Mouse (Mus musculus): ENCODE measurements at regions not wholly inside any gene's neighbourhood (a gene's known extent, or its start where the extent isn't known, plus 50 kb on each side); places are given as distances from the start of the nearest gene placed in this dataset.
"Not testable (repeated sequence)": the region's sequence is repeated elsewhere in the genome, so short reads cannot be mapped to it uniquely, and the experiment has no call there.

DNA sequence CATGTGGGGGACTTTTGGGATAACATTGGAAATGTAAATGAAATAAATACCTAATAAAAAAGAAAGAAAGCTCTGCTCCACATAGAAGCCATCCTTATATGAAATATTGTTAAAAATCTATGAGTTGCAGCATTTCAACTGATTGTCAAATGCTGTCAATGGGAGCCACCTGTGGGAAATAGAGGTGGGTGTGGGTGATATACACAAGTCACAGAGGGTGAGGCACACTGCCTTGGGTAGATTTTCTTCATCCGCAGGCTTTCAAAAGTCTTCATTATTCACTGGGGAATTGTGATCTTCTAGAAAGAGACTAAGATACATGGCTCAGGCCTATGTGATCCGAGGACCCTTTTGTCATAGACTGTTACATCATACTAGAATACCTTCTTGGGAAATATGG is 286.6 kb upstream of the Kcnh8 start:
- no peaks in the 10 kb centered on the region for H3K9me3 ChIP-seq (ENCODE audit: low read length)
- 95% methylated on average over 2 of the region's 2 CpGs for WGBS
- ATAC-seq (ENCODE audit: low FRiP score) (no peak), DNase-seq (ENCODE audit: low spot score) (no peak)
- no peak overlapping the region for H3K4me2 ChIP-seq (ENCODE audit: low read depth, low read length, poor library complexity, severe bottlenecking)
- H3K4me3 ChIP-seq (ENCODE audit: low read depth, low read length), result no peak overlapping the region
- no peak overlapping the region for H3K9ac ChIP-seq (replicated peaks; ENCODE audit: low read length, poor library complexity, severe bottlenecking)
- H3K4me1 ChIP-seq (ENCODE audit: insufficient read depth, low read length), result no peaks in the 10 kb centered on the region
- TF ChIP-seq CTCF (IDR thresholded peaks at IDR 0.05), result no peak
- no peak overlapping the region for H3K27ac ChIP-seq (ENCODE audit: low read depth, low read length)
- H3K36me3 ChIP-seq (ENCODE audit: insufficient read depth, low read length), result no peaks in the 10 kb centered on the region
- H3K27me3 ChIP-seq (ENCODE audit: insufficient read depth, low read length), result no peaks in the 10 kb centered on the region

DNA sequence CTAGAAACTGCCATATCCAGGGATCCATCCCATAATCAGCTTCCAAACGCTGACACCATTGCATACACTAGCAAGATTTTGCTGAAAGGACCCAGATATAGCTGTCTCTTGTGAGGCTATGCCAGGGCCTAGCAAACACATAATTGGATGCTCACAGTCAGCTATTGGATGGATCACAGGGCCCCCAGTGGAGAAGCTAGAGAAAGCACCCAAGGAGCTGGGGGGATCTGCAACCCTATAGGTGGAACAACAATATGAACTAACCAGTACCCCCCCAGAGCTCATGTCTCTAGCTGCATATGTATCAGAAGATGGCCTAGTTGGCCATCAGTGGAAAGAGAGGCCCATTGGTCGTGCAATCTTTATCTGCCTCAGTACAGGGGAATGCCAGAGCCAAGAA is 287.1 kb upstream of the Kcnh8 start:
- not testable (repeated sequence) for H3K36me3 ChIP-seq (ENCODE audit: insufficient read depth, low read length); H3K9ac ChIP-seq (replicated peaks; ENCODE audit: low read length, poor library complexity, severe bottlenecking); H3K4me1 ChIP-seq (ENCODE audit: insufficient read depth, low read length); H3K9me3 ChIP-seq (ENCODE audit: low read length); H3K27ac ChIP-seq (ENCODE audit: low read depth, low read length); H3K27me3 ChIP-seq (ENCODE audit: insufficient read depth, low read length); DNase-seq (ENCODE audit: low spot score); H3K4me3 ChIP-seq (ENCODE audit: low read depth, low read length); H3K4me2 ChIP-seq (ENCODE audit: low read depth, low read length, poor library complexity, severe bottlenecking); ATAC-seq (ENCODE audit: low FRiP score)
- 67% methylated on average over 1 of the region's 2 CpGs for WGBS

GRCm38 (mm10) chr17:52312043-52312442 is 290.5 kb upstream of the Kcnh8 start:
- DNase-seq (ENCODE audit: low spot score) (no peak), ATAC-seq (ENCODE audit: low FRiP score) (no peak)
- H3K4me2 ChIP-seq (ENCODE audit: low read depth, low read length, poor library complexity, severe bottlenecking), result no peak overlapping the region
- TF ChIP-seq CTCF (IDR thresholded peaks at IDR 0.05), result no peak
- H3K9me3 ChIP-seq (ENCODE audit: low read length), result no peaks in the 10 kb centered on the region
- H3K27me3 ChIP-seq (ENCODE audit: insufficient read depth, low read length), result no peaks in the 10 kb centered on the region
- no peak overlapping the region for H3K9ac ChIP-seq (replicated peaks; ENCODE audit: low read length, poor library complexity, severe bottlenecking)
- H3K4me1 ChIP-seq (ENCODE audit: insufficient read depth, low read length), result no peaks in the 10 kb centered on the region
- WGBS, result 91% methylated on average over 1 of the region's 1 CpGs
- H3K36me3 ChIP-seq (ENCODE audit: insufficient read depth, low read length), result no peaks in the 10 kb centered on the region
- no peak overlapping the region for H3K4me3 ChIP-seq (ENCODE audit: low read depth, low read length)
- no peak overlapping the region for H3K27ac ChIP-seq (ENCODE audit: low read depth, low read length)

DNA sequence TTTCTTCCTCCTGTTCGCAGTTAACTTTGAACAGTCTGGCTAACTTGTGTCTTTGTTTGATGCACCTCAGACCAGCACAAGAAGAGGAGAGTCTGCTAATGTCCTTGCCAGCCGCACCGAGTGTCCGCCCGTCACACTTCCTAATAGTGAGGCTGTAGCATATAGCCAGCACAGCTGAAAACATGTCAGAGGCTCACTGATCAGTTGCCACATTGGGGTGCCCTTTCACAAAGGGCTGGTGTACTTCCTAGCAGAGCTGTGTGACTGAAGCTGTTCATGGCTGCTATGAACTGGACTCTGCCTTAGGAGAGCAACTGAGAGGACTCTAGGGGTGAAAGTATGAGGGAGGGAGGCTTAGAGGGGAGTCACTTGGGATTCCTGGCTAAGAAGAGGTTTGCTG is 293.7 kb upstream of the Kcnh8 start:
- ATAC-seq (ENCODE audit: low FRiP score) (no peak), DNase-seq (ENCODE audit: low spot score) (no peak)
- H3K27me3 ChIP-seq (ENCODE audit: insufficient read depth, low read length), result no peaks in the 10 kb centered on the region
- H3K4me1 ChIP-seq (ENCODE audit: insufficient read depth, low read length), result no peaks in the 10 kb centered on the region
- no peak for TF ChIP-seq CTCF (IDR thresholded peaks at IDR 0.05)
- no peak overlapping the region for H3K4me2 ChIP-seq (ENCODE audit: low read depth, low read length, poor library complexity, severe bottlenecking)
- H3K36me3 ChIP-seq (ENCODE audit: insufficient read depth, low read length), result no peaks in the 10 kb centered on the region
- no peaks in the 10 kb centered on the region for H3K9me3 ChIP-seq (ENCODE audit: low read length)
- no peak overlapping the region for H3K9ac ChIP-seq (replicated peaks; ENCODE audit: low read length, poor library complexity, severe bottlenecking)
- no peak overlapping the region for H3K27ac ChIP-seq (ENCODE audit: low read depth, low read length)
- H3K4me3 ChIP-seq (ENCODE audit: low read depth, low read length), result no peak overlapping the region
- 72% methylated on average over 5 of the region's 5 CpGs for WGBS

DNA sequence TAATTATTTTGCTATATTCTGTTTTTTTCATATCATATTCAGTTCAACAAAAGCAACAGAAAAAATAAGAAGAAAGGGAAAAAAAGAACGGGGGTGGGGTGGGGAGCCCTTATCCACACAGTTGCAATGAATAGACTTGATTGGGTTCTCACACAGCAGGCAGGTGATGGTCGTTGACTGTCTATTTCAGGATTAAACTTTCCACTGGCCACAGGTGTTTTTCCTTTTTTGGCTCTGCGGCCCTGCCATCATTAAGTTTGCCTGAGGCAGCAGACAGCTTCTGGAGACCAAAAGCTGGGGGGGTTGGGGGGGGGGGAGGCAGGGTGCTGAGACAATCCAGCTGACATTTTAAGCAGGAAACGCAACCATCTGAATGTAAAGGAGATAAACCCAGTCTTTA is 298.4 kb upstream of the Kcnh8 start:
- no peaks in the 10 kb centered on the region for H3K9me3 ChIP-seq (ENCODE audit: low read length)
- DNase-seq (ENCODE audit: low spot score) (no peak), ATAC-seq (ENCODE audit: low FRiP score) (no peak)
- no peak overlapping the region for H3K4me3 ChIP-seq (ENCODE audit: low read depth, low read length)
- no peaks in the 10 kb centered on the region for H3K4me1 ChIP-seq (ENCODE audit: insufficient read depth, low read length)
- H3K36me3 ChIP-seq (ENCODE audit: insufficient read depth, low read length), result no peaks in the 10 kb centered on the region
- no peak overlapping the region for H3K9ac ChIP-seq (replicated peaks; ENCODE audit: low read length, poor library complexity, severe bottlenecking)
- 66% methylated on average over 4 of the region's 4 CpGs for WGBS
- H3K27me3 ChIP-seq (ENCODE audit: insufficient read depth, low read length), result no peaks in the 10 kb centered on the region
- no peak for TF ChIP-seq CTCF (IDR thresholded peaks at IDR 0.05)
- no peak overlapping the region for H3K27ac ChIP-seq (ENCODE audit: low read depth, low read length)
- no peak overlapping the region for H3K4me2 ChIP-seq (ENCODE audit: low read depth, low read length, poor library complexity, severe bottlenecking)

GRCm38 (mm10) chr17:52303320-52303719 is 299.2 kb upstream of the Kcnh8 start:
- ATAC-seq (ENCODE audit: low FRiP score) (no peak), DNase-seq (ENCODE audit: low spot score) (no peak)
- 91% methylated on average over 4 of the region's 4 CpGs for WGBS
- Histone ChIP-seq H3K4me3 (ENCODE audit: low read depth, low read length) (no peak overlapping the region), H3K27ac (ENCODE audit: low read depth, low read length) (no peak overlapping the region), H3K9me3 (ENCODE audit: low read length) (no peaks in the 10 kb centered on the region), H3K4me1 (ENCODE audit: insufficient read depth, low read length) (no peaks in the 10 kb centered on the region), H3K36me3 (ENCODE audit: insufficient read depth, low read length) (no peaks in the 10 kb centered on the region), H3K9ac (replicated peaks; ENCODE audit: low read length, poor library complexity, severe bottlenecking) (no peak overlapping the region), H3K4me2 (ENCODE audit: low read depth, low read length, poor library complexity, severe bottlenecking) (no peak overlapping the region), H3K27me3 (ENCODE audit: insufficient read depth, low read length) (no peaks in the 10 kb centered on the region)
- TF ChIP-seq CTCF (IDR thresholded peaks at IDR 0.05), result no peak

DNA sequence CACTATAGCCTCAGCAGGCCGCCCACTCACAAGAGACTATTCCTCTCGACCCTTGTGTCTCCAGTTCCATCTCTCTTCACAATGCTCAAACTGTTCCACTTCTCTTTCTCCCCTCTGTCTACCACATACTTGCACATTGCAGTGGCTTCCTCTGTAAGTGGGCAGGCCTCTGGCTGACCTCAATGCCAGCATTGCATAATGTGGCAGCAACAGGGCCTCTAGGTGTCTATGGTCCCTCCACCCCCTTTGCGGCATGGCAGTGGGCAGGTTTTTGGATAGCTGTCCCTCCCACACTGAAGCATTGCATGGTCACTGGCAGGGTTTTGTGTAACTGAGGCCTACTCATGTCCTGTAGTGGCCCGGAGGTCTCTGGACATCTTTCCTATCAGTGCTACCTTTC is 302.7 kb upstream of the Kcnh8 start:
- H3K9ac ChIP-seq (replicated peaks; ENCODE audit: low read length, poor library complexity, severe bottlenecking), result no peak overlapping the region
- H3K4me2 ChIP-seq (ENCODE audit: low read depth, low read length, poor library complexity, severe bottlenecking), result no peak overlapping the region
- 94% methylated on average over 4 of the region's 4 CpGs for WGBS
- no peak overlapping the region for H3K4me3 ChIP-seq (ENCODE audit: low read depth, low read length)
- H3K9me3 ChIP-seq (ENCODE audit: low read length), result no peaks in the 10 kb centered on the region
- no peaks in the 10 kb centered on the region for H3K36me3 ChIP-seq (ENCODE audit: insufficient read depth, low read length)
- no peaks in the 10 kb centered on the region for H3K4me1 ChIP-seq (ENCODE audit: insufficient read depth, low read length)
- H3K27me3 ChIP-seq (ENCODE audit: insufficient read depth, low read length), result no peaks in the 10 kb centered on the region
- no peak for ATAC-seq (ENCODE audit: low FRiP score)
- DNase-seq (ENCODE audit: low spot score), result no peak
- no peak for TF ChIP-seq CTCF (IDR thresholded peaks at IDR 0.05)
- no peak overlapping the region for H3K27ac ChIP-seq (ENCODE audit: low read depth, low read length)

Data from midbrain, postnatal 0 days (tissue).